Comparison of ENCODE assay signal across 24 mouse cellular contexts in the genomic region with DNA sequence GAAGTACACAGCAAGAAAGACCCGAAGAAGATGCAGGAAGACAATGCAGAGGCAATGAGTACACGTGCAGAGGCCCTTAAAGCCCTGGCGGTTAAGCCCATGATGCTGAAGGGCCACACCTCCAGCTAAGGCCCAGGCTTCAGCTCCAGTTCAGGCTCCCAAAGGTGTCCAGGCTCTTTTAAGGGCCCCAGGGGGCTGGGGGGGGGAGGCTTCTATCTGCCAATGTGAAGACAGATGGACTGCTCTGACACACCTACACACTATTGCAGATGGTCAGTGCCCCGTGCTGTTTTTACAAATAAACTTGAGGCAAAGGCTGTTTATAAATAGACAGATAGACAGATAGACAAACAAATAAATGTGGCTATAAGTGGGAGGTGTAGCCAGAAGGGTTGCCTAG. TPM values are rescaled to one million over a fixed set of nuclear protein-coding genes. Genes with fewer than 3 reads are reported as not detected.
A peak's percentile ranks its signal among the peaks of the same experiment; 100 is the strongest.
DNase-seq lines count a peak whose midpoint lies in the region; ATAC-seq and TF ChIP-seq lines count a peak whose summit lies in the region.
"Had no signal": no experiment of that assay in that cellular context is flagged by ENCODE, and none has a peak within 500 bp of the region (broad histone marks: within the 10 kb centered on the region; RNA-seq: fewer than 3 reads in every experiment).

No protein-coding gene starts in this region.

- no peaks in the 10 kb centered on the region for H3K27me3 ChIP-seq in liver, embryonic 12.5 days (replicated peaks)
- H3K27me3 ChIP-seq: CH12.LX; heart, embryonic 15.5 days; hindbrain, embryonic 13.5 days; kidney, embryonic 15.5 days; neural tube, embryonic 15.5 days; Patski had no signal

- H3K4me2 ChIP-seq in liver, embryonic 12.5 days: 0 out of 2 replicates have a peak overlapping the region, but pooled peaks have one; percentile 45
- H3K4me2 ChIP-seq: heart, embryonic 15.5 days; hindbrain, embryonic 13.5 days; kidney, embryonic 15.5 days; neural tube, embryonic 15.5 days had no signal

- H3K9me3 ChIP-seq in liver, embryonic 12.5 days (replicated peaks): no peaks in the 10 kb centered on the region
- H3K9me3 ChIP-seq: G1E; heart, embryonic 15.5 days; hindbrain, embryonic 13.5 days; kidney, embryonic 15.5 days; neural tube, embryonic 15.5 days had no signal

- WGBS in liver, embryonic 12.5 days (ENCODE audit: insufficient replicate concordance): 74% methylated on average over 4 of the region's 4 CpGs

- peaks cover 52% of the 10 kb centered on the region for H3K4me1 ChIP-seq in liver, embryonic 12.5 days
- H3K4me1 ChIP-seq: heart, embryonic 15.5 days; hindbrain, embryonic 13.5 days; kidney, embryonic 15.5 days; neural tube, embryonic 15.5 days had no signal

- no peak overlapping the region for H3K4me3 ChIP-seq in layer of hippocampus, adult 2 months
- H3K4me3 ChIP-seq in liver, embryonic 12.5 days: no peak overlapping the region
- H3K4me3 ChIP-seq: heart, embryonic 15.5 days; hindbrain, embryonic 13.5 days; kidney, embryonic 15.5 days; neural tube, embryonic 15.5 days had no signal

- H3K36me3 ChIP-seq in liver, embryonic 12.5 days: peaks cover 29% of the 10 kb centered on the region
- H3K36me3 ChIP-seq: heart, embryonic 15.5 days; neural tube, embryonic 15.5 days had no signal

- no peak; the same call in 1 of the 2 replicates for ATAC-seq in liver, embryonic 12.5 days
- ATAC-seq in megakaryocyte progenitor cell, adult 5-6 weeks (replicated peaks; ENCODE audit: poor library complexity): no peak
- ATAC-seq: forebrain, postnatal 0 days; Patski had no signal

- TF ChIP-seq CTCF in layer of hippocampus, adult 2 months (conservative IDR thresholded peaks at IDR 0.05): no peak

- DNase-seq in layer of hippocampus, adult 2 months (ENCODE audit: low spot score in 2 of 2): no peak
- DNase-seq in layer of hippocampus, adult 11-12 months (ENCODE audit: low spot score): no peak
- DNase-seq in cerebellum, adult 9-10 months: peak; percentile 76
- no peak for DNase-seq in adrenal gland, postnatal 14 days
- DNase-seq in lung, adult 18-20 months: no peak
- DNase-seq: B cell, adult 2 months; forebrain, postnatal 0 days; gastrocnemius, postnatal 36 days; heart, postnatal 36 days; kidney, adult 11 months; kidney, postnatal 36 days; lung, postnatal 4 days; right cerebral cortex, adult 18-20 months; right cerebral cortex, postnatal 4 days; thymus, postnatal 14 days had no signal

- H3K27ac ChIP-seq in layer of hippocampus, adult 2 months: peak overlapping the region; percentile 55; the same call in 1 of the 2 replicates
- peak overlapping the region; percentile 85 for H3K27ac ChIP-seq in liver, embryonic 12.5 days
- H3K27ac ChIP-seq: heart, embryonic 15.5 days; hindbrain, embryonic 13.5 days; kidney, embryonic 15.5 days; neural tube, embryonic 15.5 days had no signal

- H3K9ac ChIP-seq in liver, embryonic 12.5 days: 0 out of 2 replicates have a peak overlapping the region, but pooled peaks have one; percentile 10
- H3K9ac ChIP-seq: forebrain, postnatal 0 days; heart, embryonic 15.5 days; hindbrain, embryonic 13.5 days; kidney, embryonic 15.5 days; neural tube, embryonic 15.5 days had no signal

RNA-seq across cellular contexts. Expression of a gene that starts 35.1 kb away (rescaled TPM):
- 100 to 1,000 TPM; 349 to 374 TPM for total RNA-seq in layer of hippocampus, adult 2 months (2021)
- 60.7 and 62.0 TPM in 2 replicates for polyA plus RNA-seq in liver, embryonic 12.5 days (2016; fragmentation: Nextera tagmentation; extraction: Ambion mirVana)
- 68.0 TPM in 2 replicates for total RNA-seq in adrenal gland, postnatal 14 days (2021)
- total RNA-seq in megakaryocyte progenitor cell, adult 5-6 weeks (2015): 74.1 and 84.7 TPM in 2 replicates
- total RNA-seq in megakaryocyte progenitor cell, adult 5-6 weeks (2017): 61.0 and 61.8 TPM in 2 replicates

RNA-seq across cellular contexts. Expression of a gene that starts 35.2 kb away (rescaled TPM):
- 1 to 10 TPM; 7.8 to 9.4 TPM for total RNA-seq in layer of hippocampus, adult 2 months (2021)
- polyA plus RNA-seq in liver, embryonic 12.5 days (2016; fragmentation: Nextera tagmentation; extraction: Ambion mirVana): 15.1 and 18.1 TPM in 2 replicates
- 7.8 and 10.4 TPM in 2 replicates for total RNA-seq in adrenal gland, postnatal 14 days (2021)
- total RNA-seq in megakaryocyte progenitor cell, adult 5-6 weeks (2015): 10.7 and 21.3 TPM in 2 replicates
- 11.6 and 13.0 TPM in 2 replicates for total RNA-seq in megakaryocyte progenitor cell, adult 5-6 weeks (2017)

RNA-seq across cellular contexts. Expression of a gene that starts 36.0 kb away (rescaled TPM):
- 10 to 100 TPM; 64.8 to 67.1 TPM for total RNA-seq in layer of hippocampus, adult 2 months (2021)
- polyA plus RNA-seq in liver, embryonic 12.5 days (2016; fragmentation: Nextera tagmentation; extraction: Ambion mirVana): 53.2 and 56.3 TPM in 2 replicates
- 59.8 and 60.9 TPM in 2 replicates for total RNA-seq in adrenal gland, postnatal 14 days (2021)
- 60.1 and 76.3 TPM in 2 replicates for total RNA-seq in megakaryocyte progenitor cell, adult 5-6 weeks (2015)
- 91.0 and 99.4 TPM in 2 replicates for total RNA-seq in megakaryocyte progenitor cell, adult 5-6 weeks (2017)

RNA-seq across cellular contexts. Expression of a gene that starts 57.3 kb away (rescaled TPM):
- under 1 TPM; 0.39 to 0.51 TPM for total RNA-seq in layer of hippocampus, adult 2 months (2021)
- polyA plus RNA-seq in liver, embryonic 12.5 days (2016; fragmentation: Nextera tagmentation; extraction: Ambion mirVana): 2.5 TPM in 2 replicates
- total RNA-seq in adrenal gland, postnatal 14 days (2021): 0.30 TPM in 1 of 2 replicates, not detected in the other
- not detected in 2 replicates for total RNA-seq in megakaryocyte progenitor cell, adult 5-6 weeks (2015)
- total RNA-seq in megakaryocyte progenitor cell, adult 5-6 weeks (2017): 0.17 TPM in 1 of 2 replicates, not detected in the other
- total RNA-seq: gastrocnemius, postnatal 36 days; heart, postnatal 36 days had no signal
- polyA plus RNA-seq: G1E had no signal
